Mouse (Mus musculus) cerebellum, adult 2 months (tissue): ENCODE measurements around the gene Zfp276.

Experiments used
- CTCF ChIP-seq: fragments of 200-500 bp; IDR thresholded peaks from 2 replicates; pipeline ENCODE4 v1.5.1; 2011; ENCODE audit warnings: low read depth, mild to moderate bottlenecking, control low read depth, low read length, moderate library complexity, borderline replicate concordance; ENCODE audit not compliant: insufficient read depth
- POLR2A ChIP-seq: fragments of 200-500 bp; IDR thresholded peaks from 2 replicates; pipeline ENCODE4 v1.6.1; 2011; ENCODE audit warnings: low read length, control low read depth, borderline replicate concordance; ENCODE audit not compliant: insufficient read depth

- TF ChIP-seq CTCF: no peak
- TF ChIP-seq POLR2A: peak; percentile 100
These were observed 29.4 kb upstream of the Zfp276 start, which contains the start of gene Cdk10 for GRCm38 (mm10) chr8:123224278-123225266.
